Mouse (Mus musculus) layer of hippocampus, adult 9-11 months (tissue): ENCODE measurements around the gene Mgll.

Source experiments
- DNase-seq: peaks from one replicate; pipeline ENCODE4 v3.0.0; 2022

Gene Mgll

GRCm38 (mm10) chr6:88718033-88718725 is 6.0 kb upstream of the Mgll start:
- no peak for DNase-seq

GRCm38 (mm10) chr6:88721059-88721458 is 3.2 kb upstream of the Mgll start:
- DNase-seq: no peak

GRCm38 (mm10) chr6:88722906-88723305 is 1.3 kb upstream of the Mgll start:
- no peak for DNase-seq

GRCm38 (mm10) chr6:88723806-88724312 is 353 bp upstream of the Mgll start:
- DNase-seq: no peak

- no peak for DNase-seq
Measured at GRCm38 (mm10) chr6:88725590-88725989, 1.4 kb downstream of the Mgll start.

GRCm38 (mm10) chr6:88726252-88727211 is 2.3 kb downstream of the Mgll start:
- DNase-seq: peak; percentile 81

GRCm38 (mm10) chr6:88727490-88727889 is 3.3 kb downstream of the Mgll start:
- no peak for DNase-seq

- DNase-seq: no peak
Measured at GRCm38 (mm10) chr6:88728054-88728453, 3.8 kb downstream of the Mgll start.

GRCm38 (mm10) chr6:88728515-88728914 is 4.3 kb downstream of the Mgll start:
- DNase-seq: no peak

GRCm38 (mm10) chr6:88731211-88731751 is 7.1 kb downstream of the Mgll start:
- no peak for DNase-seq

- no peak for DNase-seq
Measured at GRCm38 (mm10) chr6:88731991-88732390, 7.8 kb downstream of the Mgll start.

- DNase-seq: no peak
Measured at GRCm38 (mm10) chr6:88732643-88733613, 8.7 kb downstream of the Mgll start.

- DNase-seq: no peak
Measured at GRCm38 (mm10) chr6:88736337-88736736, 12.1 kb downstream of the Mgll start.

GRCm38 (mm10) chr6:88736741-88737508 is 12.7 kb downstream of the Mgll start:
- peak; percentile 89 for DNase-seq

GRCm38 (mm10) chr6:88737509-88737888 is 13.3 kb downstream of the Mgll start:
- no peak for DNase-seq

GRCm38 (mm10) chr6:88741041-88741440 is 16.8 kb downstream of the Mgll start:
- DNase-seq: no peak

GRCm38 (mm10) chr6:88741791-88742190 is 17.6 kb downstream of the Mgll start:
- DNase-seq: peak; percentile 74

- no peak for DNase-seq
Measured at GRCm38 (mm10) chr6:88742286-88743011, 18.2 kb downstream of the Mgll start.

GRCm38 (mm10) chr6:88743601-88744291 is 19.5 kb downstream of the Mgll start:
- no peak for DNase-seq

GRCm38 (mm10) chr6:88745027-88745426 is 20.8 kb downstream of the Mgll start:
- DNase-seq: no peak
